Mouse (Mus musculus): ENCODE measurements at regions not wholly inside any gene's neighbourhood (a gene's known extent, or its start where the extent isn't known, plus 50 kb on each side); places are given as distances from the start of the nearest gene placed in this dataset.

- TF ChIP-seq CTCF (IDR thresholded peaks at IDR 0.05; ENCODE audit: control insufficient read depth, insufficient read depth, insufficient read length) (no peak), MYOD1 (IDR thresholded peaks at IDR 0.05; ENCODE audit: control insufficient read depth, insufficient read length, low read depth) (no peak), MYOG (IDR thresholded peaks at IDR 0.05; ENCODE audit: control insufficient read depth, extremely low read depth, insufficient read length) (no peak)
These were observed 1274.2 kb downstream of the Efna5 start for GRCm38 (mm10) chr17:61606729-61607481.

Data from C2C12 (cell line).